Mouse (Mus musculus): ENCODE results near the gene Csk. TPM values are rescaled to one million over a fixed set of nuclear protein-coding genes. Genes with fewer than 3 reads are reported as not detected.

Gene Csk
- polyA plus RNA-seq, 1 experiment from 2014 or later, result 29.0 TPM

DNA sequence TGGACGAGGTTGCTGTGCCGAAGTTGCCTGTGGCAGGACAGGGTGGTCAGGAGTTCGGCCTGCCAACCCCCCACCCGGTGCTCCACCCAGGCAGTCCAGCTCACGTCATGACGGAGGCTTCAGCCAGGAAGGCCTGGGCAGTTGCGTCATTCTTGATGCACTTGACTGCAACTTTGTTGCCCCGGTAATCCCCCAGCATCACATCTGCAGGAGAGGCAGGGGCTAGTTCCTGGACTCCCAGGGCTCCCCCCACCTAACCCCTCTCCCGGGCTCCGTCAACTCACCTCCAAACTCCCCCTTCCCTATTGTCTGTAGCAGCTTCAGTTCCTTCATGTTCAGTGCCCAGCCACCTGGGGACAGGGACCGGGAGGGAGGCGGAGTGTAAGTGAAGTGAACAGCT lies 24.7 kb downstream of the Csk start:
- 90% methylated on average over 12 of the region's 12 CpGs for WGBS
- H3K36me3 ChIP-seq, result peaks cover 42% of the 10 kb centered on the region

DNA sequence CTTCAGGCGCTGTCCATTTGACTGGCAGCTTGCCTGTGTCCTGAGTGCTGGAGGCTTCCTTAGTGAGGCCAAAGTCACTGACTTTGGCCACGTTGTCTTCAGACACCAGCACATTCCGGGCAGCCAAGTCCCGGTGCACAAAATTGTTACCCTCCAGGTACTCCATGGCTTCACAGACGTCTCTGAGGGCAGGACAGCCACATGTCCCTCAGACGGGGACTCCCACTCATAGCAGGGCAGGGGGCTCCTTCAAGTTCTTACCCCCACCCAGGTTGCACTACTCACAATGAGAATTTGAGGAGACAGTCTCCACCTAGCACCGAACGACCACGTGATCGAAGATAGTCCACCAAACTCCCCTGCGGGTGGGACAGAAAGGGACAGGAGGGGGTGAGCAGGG lies 25.5 kb downstream of the Csk start:
- WGBS, result 89% methylated on average over 11 of the region's 11 CpGs
- Histone ChIP-seq H3K4me1 (replicated peaks) (no peaks in the 10 kb centered on the region), H3K4me3 (replicated peaks) (no peak overlapping the region), H3K9ac (no peak overlapping the region), H3K36me3 (peaks cover 42% of the 10 kb centered on the region), H3K4me2 (replicated peaks) (no peak overlapping the region), H3K9me3 (no peaks in the 10 kb centered on the region), H3K27ac (no peak overlapping the region), H3K27me3 (replicated peaks) (no peaks in the 10 kb centered on the region)
- ATAC-seq, result no peak

More for the DNA sequence above, 24.7 kb downstream of the Csk start:
- Histone ChIP-seq H3K9me3 (no peaks in the 10 kb centered on the region), H3K4me3 (replicated peaks) (no peak overlapping the region), H3K4me1 (replicated peaks) (peaks cover 5% of the 10 kb centered on the region; the same call in 1 of the 2 replicates), H3K9ac (no peak overlapping the region), H3K27me3 (replicated peaks) (no peaks in the 10 kb centered on the region), H3K4me2 (replicated peaks) (no peak overlapping the region), H3K27ac (no peak overlapping the region)
- ATAC-seq, result no peak

DNA sequence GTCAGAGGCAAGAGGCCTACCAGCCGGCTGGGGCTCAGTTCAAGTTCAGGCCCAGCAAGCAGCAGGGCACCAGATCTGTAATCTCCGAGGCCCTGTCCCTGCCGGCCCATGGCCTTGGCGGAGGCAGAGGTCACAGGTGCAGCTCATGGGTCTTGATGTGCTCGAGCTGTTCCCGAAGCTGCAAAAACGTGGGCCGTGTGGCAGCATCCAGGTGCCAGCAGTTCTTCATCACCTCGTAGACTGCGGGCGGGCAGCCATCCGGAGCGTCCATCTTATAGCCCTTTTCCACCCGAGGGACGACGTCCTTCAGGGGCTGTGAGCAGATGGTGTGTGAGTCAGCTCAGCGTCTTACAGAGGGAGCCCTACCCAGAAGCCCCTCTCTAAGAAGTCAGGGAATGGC lies 26.2 kb downstream of the Csk start:
- 92% methylated on average over 17 of the region's 17 CpGs for WGBS
- H3K36me3 ChIP-seq, result peaks cover 42% of the 10 kb centered on the region

DNA sequence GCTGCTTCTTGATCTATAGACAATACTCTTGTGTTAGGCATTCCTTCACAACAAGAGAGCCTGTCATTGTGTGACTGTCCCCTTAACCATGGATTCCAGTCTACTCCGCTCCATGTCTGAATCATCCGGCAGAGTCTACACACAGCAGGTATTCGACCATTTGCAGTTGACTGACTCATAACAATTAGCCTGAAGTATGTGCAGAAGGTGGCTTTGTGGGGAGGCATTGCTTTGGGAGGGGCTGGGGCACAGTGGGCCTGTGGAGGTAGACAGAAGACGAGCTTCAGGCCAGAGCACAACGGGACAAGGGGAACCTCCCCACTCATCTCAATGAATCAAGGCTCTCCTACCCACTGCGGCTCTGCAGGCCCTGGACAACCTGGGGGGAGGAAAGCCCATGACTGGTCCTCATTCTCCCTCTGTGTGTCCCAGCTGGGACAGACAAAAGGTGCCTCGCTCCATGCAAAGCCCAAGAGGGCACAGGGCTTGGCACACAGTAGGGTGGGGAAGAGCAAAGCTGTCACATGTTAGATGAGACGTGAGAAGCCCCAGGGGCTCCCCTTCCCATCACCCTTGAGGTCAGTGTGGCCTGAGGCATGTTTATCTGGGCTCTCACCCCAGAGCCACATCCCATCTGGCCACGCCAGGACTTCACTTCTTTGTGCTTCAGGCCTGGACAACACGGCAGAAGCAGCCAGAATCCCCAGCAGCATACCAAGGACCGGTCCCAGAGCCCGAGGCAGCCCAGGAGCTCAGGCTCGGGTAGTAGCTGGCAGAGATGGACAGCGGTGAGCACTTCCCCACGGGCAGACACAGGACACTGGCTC lies 27.5 kb downstream of the Csk start:
- Histone ChIP-seq H3K4me3 (replicated peaks) (no peak overlapping the region), H3K4me2 (replicated peaks) (no peak overlapping the region), H3K27ac (no peak overlapping the region), H3K27me3 (replicated peaks) (no peaks in the 10 kb centered on the region), H3K4me1 (replicated peaks) (no peaks in the 10 kb centered on the region), H3K36me3 (peaks cover 41% of the 10 kb centered on the region), H3K9me3 (no peaks in the 10 kb centered on the region), H3K9ac (no peak overlapping the region)
- ATAC-seq, result no peak
- WGBS, result 85% methylated on average over 15 of the region's 15 CpGs

More for the DNA sequence above, 26.2 kb downstream of the Csk start:
- H3K9ac ChIP-seq, result no peak overlapping the region
- H3K4me3 ChIP-seq (replicated peaks), result no peak overlapping the region
- H3K4me1 ChIP-seq (replicated peaks), result no peaks in the 10 kb centered on the region
- H3K27ac ChIP-seq, result no peak overlapping the region
- H3K9me3 ChIP-seq, result no peaks in the 10 kb centered on the region
- H3K27me3 ChIP-seq (replicated peaks), result no peaks in the 10 kb centered on the region
- H3K4me2 ChIP-seq (replicated peaks), result no peak overlapping the region
- no peak for ATAC-seq

DNA sequence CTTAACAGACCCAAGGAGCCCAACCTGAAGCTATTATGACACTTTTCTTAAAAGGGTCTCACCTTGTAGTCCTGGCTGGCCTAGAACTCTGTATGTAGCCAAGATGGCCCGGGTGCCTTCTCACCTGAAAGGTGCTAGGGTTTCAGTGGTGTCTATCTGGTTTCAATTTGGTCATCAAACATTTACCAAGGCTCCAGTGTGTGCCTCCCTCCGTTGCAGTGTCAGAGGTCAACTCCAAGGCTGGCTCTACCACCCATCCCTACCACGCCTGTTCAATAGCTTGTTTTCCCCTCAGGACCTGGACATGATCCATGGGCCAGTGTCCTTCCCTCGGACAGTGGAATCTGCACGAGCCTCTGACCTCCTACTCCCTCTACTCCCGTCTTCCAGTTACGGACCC lies 29.1 kb downstream of the Csk start:
- H3K4me3 ChIP-seq (replicated peaks), result no peak overlapping the region
- no peak overlapping the region for H3K9ac ChIP-seq
- no peaks in the 10 kb centered on the region for H3K27me3 ChIP-seq (replicated peaks)
- H3K36me3 ChIP-seq, result peaks cover 31% of the 10 kb centered on the region
- ATAC-seq, result no peak
- H3K9me3 ChIP-seq, result no peaks in the 10 kb centered on the region
- no peak overlapping the region for H3K27ac ChIP-seq
- WGBS, result 75% methylated on average over 7 of the region's 7 CpGs
- H3K4me2 ChIP-seq (replicated peaks), result no peak overlapping the region
- no peaks in the 10 kb centered on the region for H3K4me1 ChIP-seq (replicated peaks)

DNA sequence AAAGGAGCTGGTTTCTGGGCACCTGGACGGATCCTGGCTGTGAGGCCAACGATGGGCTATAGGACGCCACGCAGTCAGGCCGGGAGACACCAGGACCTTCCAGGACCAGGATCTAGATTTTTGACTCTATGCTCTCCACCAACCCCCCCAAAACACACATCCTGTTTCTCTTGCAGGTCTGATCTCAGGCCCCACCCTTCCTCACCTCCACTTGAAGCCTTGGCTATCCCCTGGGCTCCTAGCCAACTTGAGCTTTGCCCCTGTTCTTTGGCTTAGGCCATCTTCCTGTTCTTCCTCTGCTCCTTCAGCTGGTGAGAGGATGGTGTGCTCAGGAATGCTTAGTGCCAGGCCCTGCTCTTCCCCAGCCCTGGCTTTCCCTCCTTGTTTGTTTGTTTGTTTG lies 32.8 kb downstream of the Csk start, which contains the start of gene Lman1l:
Gene Lman1l (minus strand): TSS at position 101 of the 400 bp plus-strand sequence.
- Histone ChIP-seq H3K4me2 (replicated peaks) (no peak within 1 kb of the TSS), H3K27me3 (replicated peaks) (no peaks in the 10 kb centered on the region), H3K9ac (no peak within 1 kb of the TSS), H3K27ac (no peak within 1 kb of the TSS), H3K36me3 (peaks cover under 1% of the 10 kb centered on the region), H3K9me3 (no peaks in the 10 kb centered on the region), H3K4me3 (replicated peaks) (no peak within 1 kb of the TSS), H3K4me1 (replicated peaks) (no peaks in the 10 kb centered on the region)
- WGBS, result 94% methylated on average over 5 of the region's 5 CpGs
- no peak for ATAC-seq

DNA sequence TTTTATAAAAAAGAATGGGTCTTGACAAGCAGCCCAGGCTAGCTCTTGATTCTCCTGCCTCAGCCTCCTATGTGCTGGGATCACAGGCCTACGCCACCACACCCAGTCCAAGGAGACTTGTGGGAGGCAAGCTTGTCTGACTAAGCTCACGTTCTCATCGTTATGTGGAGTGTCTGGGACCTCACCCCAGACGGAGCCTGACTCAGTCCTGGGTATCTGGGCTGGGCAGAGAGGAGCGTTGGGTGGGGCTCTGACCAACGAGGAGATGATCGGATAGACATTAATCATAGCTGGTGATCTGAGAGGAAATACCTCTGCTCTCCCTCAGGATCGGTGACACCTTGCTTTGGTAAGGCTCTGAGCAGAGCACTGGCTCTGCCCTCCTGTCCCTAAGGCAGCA lies 34.6 kb downstream of the Csk start:
- no peak overlapping the region for H3K4me3 ChIP-seq (replicated peaks)
- no peak overlapping the region for H3K9ac ChIP-seq
- no peaks in the 10 kb centered on the region for H3K9me3 ChIP-seq
- no peaks in the 10 kb centered on the region for H3K4me1 ChIP-seq (replicated peaks)
- no peaks in the 10 kb centered on the region for H3K36me3 ChIP-seq
- H3K4me2 ChIP-seq (replicated peaks), result no peak overlapping the region
- no peak overlapping the region for H3K27ac ChIP-seq
- WGBS, result 56% methylated on average over 8 of the region's 8 CpGs
- no peaks in the 10 kb centered on the region for H3K27me3 ChIP-seq (replicated peaks)
- ATAC-seq, result no peak

DNA sequence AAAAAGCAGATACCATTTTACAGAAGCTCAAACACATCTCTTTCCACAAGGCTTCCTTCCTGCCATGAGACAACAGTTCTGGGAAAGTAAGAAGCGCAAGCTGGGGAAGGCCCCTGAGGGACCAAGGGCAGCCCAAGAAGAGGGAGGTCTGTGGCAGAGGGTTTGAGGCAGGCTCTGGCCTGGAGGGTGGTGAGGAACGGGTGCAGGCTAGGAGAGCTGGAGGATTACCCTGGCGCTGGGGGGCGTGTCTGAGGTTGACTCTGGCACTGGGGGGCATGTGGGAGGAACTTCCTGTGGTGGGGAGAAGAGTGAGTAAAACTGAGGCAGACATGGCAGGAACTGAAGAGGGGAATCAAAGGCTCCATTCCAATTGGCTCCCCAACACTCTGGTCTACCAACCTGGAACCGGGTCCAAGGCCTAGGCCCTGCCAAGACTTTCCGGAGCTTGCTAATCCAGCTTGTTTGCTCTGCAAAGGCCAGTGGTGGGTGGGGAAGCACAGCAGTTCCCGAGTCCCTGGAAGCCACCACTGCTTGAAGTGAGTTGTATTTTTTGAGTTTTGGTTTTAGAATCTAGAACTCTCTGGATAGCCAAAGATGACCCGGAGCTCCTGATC lies 35.8 kb downstream of the Csk start:
- no peak for ATAC-seq
- WGBS, result 70% methylated on average over 8 of the region's 8 CpGs

DNA sequence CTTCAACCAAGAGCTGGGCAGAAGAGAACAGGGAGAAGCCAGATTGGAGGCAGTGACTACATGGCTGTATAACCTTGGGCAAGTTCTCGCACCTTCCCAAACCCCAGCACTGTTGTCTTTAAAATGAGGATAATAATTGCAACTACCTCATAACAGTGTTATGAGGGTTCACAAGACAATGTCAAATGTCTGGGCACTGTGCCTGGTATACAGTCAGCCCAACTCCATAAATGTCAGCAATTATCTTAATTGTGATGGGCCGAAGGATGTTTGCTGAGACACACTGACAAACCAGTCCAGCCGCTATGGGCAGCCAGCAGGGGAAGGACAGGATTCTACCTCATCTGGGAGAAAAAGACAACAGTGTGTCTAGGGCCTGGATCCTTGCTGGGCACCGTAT lies 38.6 kb downstream of the Csk start:
- no peak for ATAC-seq
- Histone ChIP-seq H3K4me2 (replicated peaks) (no peak overlapping the region), H3K9ac (no peak overlapping the region), H3K27ac (no peak overlapping the region), H3K27me3 (replicated peaks) (no peaks in the 10 kb centered on the region), H3K36me3 (no peaks in the 10 kb centered on the region), H3K4me3 (replicated peaks) (no peak overlapping the region), H3K9me3 (no peaks in the 10 kb centered on the region), H3K4me1 (replicated peaks) (no peaks in the 10 kb centered on the region)
- WGBS, result 74% methylated on average over 4 of the region's 4 CpGs

More for the DNA sequence above, 35.8 kb downstream of the Csk start:
- Histone ChIP-seq H3K9ac (no peak overlapping the region), H3K4me1 (replicated peaks) (no peaks in the 10 kb centered on the region), H3K9me3 (no peaks in the 10 kb centered on the region), H3K27ac (no peak overlapping the region), H3K27me3 (replicated peaks) (no peaks in the 10 kb centered on the region), H3K4me2 (replicated peaks) (no peak overlapping the region), H3K36me3 (no peaks in the 10 kb centered on the region), H3K4me3 (replicated peaks) (no peak overlapping the region)

DNA sequence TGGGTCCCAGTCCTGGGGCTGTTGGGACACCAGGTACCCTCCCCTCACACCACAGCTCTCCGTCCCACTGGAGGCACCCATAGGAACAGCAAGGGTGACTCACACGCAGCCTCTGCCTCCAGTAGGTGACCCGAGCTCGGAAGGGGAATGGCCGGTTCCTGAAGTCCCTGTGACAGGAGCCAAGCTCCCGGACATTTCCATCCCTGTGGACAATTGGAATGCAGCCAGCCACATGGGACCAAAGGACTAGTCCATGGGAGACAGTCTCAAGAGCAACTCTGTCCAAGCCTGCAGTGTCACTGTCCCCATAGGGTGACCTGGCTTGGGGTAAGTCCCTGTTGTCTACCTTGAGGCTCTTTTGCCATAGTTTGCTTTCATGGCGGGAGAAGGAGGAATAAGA lies 39.5 kb downstream of the Csk start:
- Histone ChIP-seq H3K27ac (no peak overlapping the region), H3K27me3 (replicated peaks) (no peaks in the 10 kb centered on the region), H3K4me1 (replicated peaks) (no peaks in the 10 kb centered on the region), H3K4me2 (replicated peaks) (no peak overlapping the region), H3K9me3 (no peaks in the 10 kb centered on the region), H3K36me3 (no peaks in the 10 kb centered on the region), H3K9ac (no peak overlapping the region), H3K4me3 (replicated peaks) (no peak overlapping the region)
- 77% methylated on average over 7 of the region's 7 CpGs for whole genome bisulfite sequencing
- no peak for ATAC-seq

DNA sequence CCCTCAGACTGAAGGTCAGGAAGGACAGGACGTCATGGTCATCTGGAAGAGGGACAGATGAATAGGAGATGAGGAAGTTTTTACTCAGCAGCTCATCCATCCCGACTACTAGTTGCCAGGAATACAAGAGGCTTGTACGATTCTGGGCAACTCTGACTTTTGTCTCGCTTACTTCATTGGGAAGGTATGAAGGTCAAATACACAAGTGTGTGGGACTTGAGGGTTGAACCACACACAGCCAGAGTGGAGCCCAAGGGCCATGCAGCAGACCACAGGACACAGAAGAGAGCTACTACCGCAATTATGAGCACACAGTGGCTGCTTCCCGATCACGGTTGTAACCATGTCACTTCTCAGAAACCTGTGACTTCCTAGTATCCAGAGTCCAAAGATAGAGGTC lies 40.8 kb downstream of the Csk start:
- WGBS, result 72% methylated on average over 7 of the region's 7 CpGs
- ATAC-seq, result no peak
- Histone ChIP-seq H3K9ac (no peak overlapping the region), H3K4me3 (replicated peaks) (no peak overlapping the region), H3K36me3 (no peaks in the 10 kb centered on the region), H3K27me3 (replicated peaks) (0 out of 2 replicates have a peak, but pooled peaks cover 3% of the 10 kb centered on the region), H3K4me2 (replicated peaks) (no peak overlapping the region), H3K27ac (no peak overlapping the region), H3K9me3 (no peaks in the 10 kb centered on the region), H3K4me1 (replicated peaks) (no peaks in the 10 kb centered on the region)

DNA sequence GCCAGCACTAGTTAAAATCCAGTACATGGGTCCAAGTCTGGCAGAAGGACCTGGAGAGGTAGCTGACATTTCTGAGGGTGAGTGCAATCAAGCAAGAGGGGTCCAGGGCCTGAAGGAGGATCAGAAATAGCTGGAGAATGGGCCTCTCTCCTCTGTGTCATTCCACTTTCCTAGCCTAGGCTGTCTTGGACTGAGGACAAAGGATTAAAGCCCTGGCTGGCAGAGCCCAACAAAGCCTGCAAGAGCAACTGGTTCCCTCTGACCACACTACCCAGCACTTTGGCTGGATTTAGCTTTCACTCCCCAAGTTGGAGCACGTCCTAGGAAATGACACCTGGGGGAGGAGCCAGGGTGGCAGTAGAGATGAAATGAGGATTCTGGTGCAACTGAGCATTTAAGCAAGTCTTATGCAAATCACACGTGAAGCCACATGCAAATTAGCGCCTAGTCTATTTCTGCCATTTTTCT lies 43.0 kb downstream of the Csk start:
- H3K9ac ChIP-seq, result no peak overlapping the region
- H3K27ac ChIP-seq, result no peak overlapping the region
- no peak overlapping the region for H3K4me3 ChIP-seq (replicated peaks)
- no peak overlapping the region for H3K4me2 ChIP-seq (replicated peaks)
- H3K9me3 ChIP-seq, result no peaks in the 10 kb centered on the region
- 60% methylated on average over 3 of the region's 3 CpGs for WGBS
- no peaks in the 10 kb centered on the region for H3K36me3 ChIP-seq
- H3K4me1 ChIP-seq (replicated peaks), result no peaks in the 10 kb centered on the region
- ATAC-seq, result no peak
- peaks cover 15% of the 10 kb centered on the region for H3K27me3 ChIP-seq (replicated peaks)

DNA sequence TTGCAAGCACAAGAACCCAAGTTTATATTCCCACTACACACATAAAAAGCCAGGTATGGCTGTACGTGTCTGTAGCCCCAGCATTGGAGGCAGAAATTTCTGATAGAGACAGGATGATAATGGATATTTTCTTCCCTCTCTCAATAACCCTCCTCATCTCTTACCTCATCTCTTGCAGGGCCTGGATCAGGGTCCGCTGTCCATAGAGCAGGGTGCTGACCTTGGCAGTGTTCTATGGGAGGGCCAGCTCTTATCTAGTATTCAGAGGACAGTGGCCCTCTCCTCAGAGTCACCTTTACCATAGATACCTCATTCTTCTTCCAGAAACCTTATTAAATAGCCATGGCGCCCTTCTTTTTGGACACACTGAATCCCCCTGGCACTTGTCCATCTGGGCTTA lies 43.6 kb downstream of the Csk start:
- no peaks in the 10 kb centered on the region for H3K36me3 ChIP-seq
- H3K27ac ChIP-seq, result no peak overlapping the region
- WGBS, result 48% methylated on average over 3 of the region's 3 CpGs
- H3K9me3 ChIP-seq, result no peaks in the 10 kb centered on the region
- H3K4me3 ChIP-seq (replicated peaks), result no peak overlapping the region
- H3K4me1 ChIP-seq (replicated peaks), result no peaks in the 10 kb centered on the region
- no peak for ATAC-seq
- peaks cover 20% of the 10 kb centered on the region for H3K27me3 ChIP-seq (replicated peaks)
- H3K4me2 ChIP-seq (replicated peaks), result no peak overlapping the region
- H3K9ac ChIP-seq, result no peak overlapping the region
